Mouse (Mus musculus) kidney, adult 2 months (tissue): Measurements from ENCODE around the gene Thsd7a.

Experiments used
- CTCF ChIP-seq: fragments of 200-500 bp; conservative IDR thresholded peaks from 2 replicates; pipeline ENCODE4 v1.5.1; 2011; ENCODE audit warnings: low read depth, mild to moderate bottlenecking, control low read depth, low read length, moderate library complexity, mixed read lengths; ENCODE audit not compliant: insufficient read depth, insufficient read length
- POLR2A ChIP-seq: fragments of 200-500 bp; IDR thresholded peaks from one replicate; pipeline ENCODE4 v1.6.1; 2011; ENCODE audit warnings: low read depth, low read length, control low read depth

DNA sequence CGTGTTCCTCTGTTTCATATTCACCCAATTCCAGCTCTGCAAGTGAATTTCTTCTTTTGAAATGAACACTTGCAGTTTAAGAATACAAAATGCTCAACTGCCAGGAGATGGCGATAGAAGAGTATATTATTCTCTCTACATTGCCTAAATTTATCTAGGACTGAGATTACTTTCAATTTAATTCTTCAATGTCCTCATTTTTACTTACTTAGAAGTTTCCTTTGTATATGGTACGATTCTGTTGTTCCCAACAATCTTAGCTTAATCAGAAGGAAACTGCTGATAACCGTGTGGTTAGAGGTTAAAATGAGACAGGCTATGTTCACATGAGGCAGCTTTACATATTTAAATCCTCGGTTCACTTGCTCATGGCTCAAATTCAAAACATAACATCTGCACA lies 398.5 kb downstream of the Thsd7a start:
- TF ChIP-seq POLR2A (no peak), CTCF (no peak)
